Mouse (Mus musculus) neural tube, embryonic 14.5 days (tissue): Measurements from ENCODE around the gene Hist1h2bc. TPM values are rescaled to one million over a fixed set of nuclear protein-coding genes. Genes with fewer than 3 reads are reported as not detected.

Experiments used
- ATAC-seq: fragments of 200-750 bp; cut with Nextera tagmentation; 2 replicates; pipeline ENCODE4 v1.8.0; 2017; ENCODE audit warnings: low read depth, mild to moderate bottlenecking, moderate TSS enrichment, moderate library complexity
- H3K27ac ChIP-seq: fragments of 300-500 bp; sonication (generic); 2 replicates; pipeline ENCODE4 v1.5.1; 2014; ENCODE audit warnings: low read depth, mild to moderate bottlenecking, control low read depth, low read length, moderate library complexity, mixed read lengths
- H3K27me3 ChIP-seq: fragments of 300-500 bp; sonication (generic); 2 replicates; pipeline ENCODE4 v1.6.1; 2014; ENCODE audit warnings: low read length; ENCODE audit not compliant: control insufficient read depth, insufficient read depth
- H3K36me3 ChIP-seq: fragments of 300-500 bp; sonication (generic); 2 replicates; pipeline ENCODE4 v1.6.1; 2014; ENCODE audit warnings: low read length, mixed read lengths; ENCODE audit not compliant: control insufficient read depth, insufficient read depth
- H3K4me1 ChIP-seq: fragments of 300-500 bp; sonication (generic); 2 replicates; pipeline ENCODE4 v1.6.1; 2014; ENCODE audit warnings: low read length; ENCODE audit not compliant: control insufficient read depth, insufficient read depth
- H3K4me2 ChIP-seq: fragments of 300-500 bp; sonication (generic); 2 replicates; pipeline ENCODE4 v1.6.1; 2014; ENCODE audit warnings: mild to moderate bottlenecking, low read depth, low read length, control low read depth
- H3K4me3 ChIP-seq: fragments of 300-500 bp; sonication (generic); 2 replicates; pipeline ENCODE4 v1.5.1; 2014; ENCODE audit warnings: low read depth, low read length, control low read depth, mixed read lengths
- H3K9ac ChIP-seq: fragments of 300-500 bp; sonication (generic); replicated peaks from 2 replicates; pipeline ENCODE4 v1.6.1; 2014; ENCODE audit warnings: low read depth, mild to moderate bottlenecking, control low read depth, low read length, mixed read lengths
- H3K9me3 ChIP-seq: fragments of 300-500 bp; sonication (generic); 2 replicates; pipeline ENCODE4 v1.6.1; 2016; ENCODE audit warnings: low read length; ENCODE audit not compliant: control insufficient read depth
- WGBS: fragments of 180-500 bp; shearing (Covaris S2); extraction: QIAGEN DNeasy Blood & Tissue Kit; methylation state at CpG from one replicate; pipeline ENCODE4 v1.1.7; 2014; 5-methylcytosine and 5-hydroxymethylcytosine counted together
- polyA plus RNA-seq: library from polyadenylated mRNA; unstranded; fragments of >200 nt; fragmentation: Nextera tagmentation; extraction: Ambion mirVana; gene quantifications from 2 replicates; pipeline ENCODE4 v1.2.1, GENCODE M21; 2014

The Hist1h2bc gene
- polyA plus RNA-seq, 1 experiment from 2014 or later = 11.6 TPM

GRCm38 (mm10) chr13:23685966-23686365 lies 2.0 kb downstream of the Hist1h2bc start:
- Histone ChIP-seq H3K9ac (no peak overlapping the region; the same call in 1 of the 2 replicates), H3K27ac (no peak overlapping the region; the same call in 1 of the 2 replicates)
- WGBS = 64% methylated on average over 4 of the region's 4 CpGs

GRCm38 (mm10) chr13:23687181-23687580 lies 3.2 kb downstream of the Hist1h2bc start:
- Histone ChIP-seq H3K4me3 (no peak overlapping the region), H3K36me3 (no peaks in the 10 kb centered on the region), H3K9me3 (no peaks in the 10 kb centered on the region), H3K4me1 (peaks cover 14% of the 10 kb centered on the region; the same call in 1 of the 2 replicates), H3K9ac (no peak overlapping the region), H3K27ac (no peak overlapping the region), H3K4me2 (no peak overlapping the region), H3K27me3 (no peaks in the 10 kb centered on the region)
- no peak for ATAC-seq
- 87% methylated on average over 4 of the region's 4 CpGs for WGBS

More at GRCm38 (mm10) chr13:23685966-23686365, 2.0 kb downstream of the Hist1h2bc start:
- H3K9me3 ChIP-seq = no peaks in the 10 kb centered on the region
- no peak for ATAC-seq
- H3K4me1 ChIP-seq = peaks cover 14% of the 10 kb centered on the region; the same call in 1 of the 2 replicates
- no peaks in the 10 kb centered on the region for H3K36me3 ChIP-seq
- H3K4me3 ChIP-seq = peak overlapping the region; percentile 51; the same call in 1 of the 2 replicates
- no peaks in the 10 kb centered on the region for H3K27me3 ChIP-seq
- H3K4me2 ChIP-seq = peak overlapping the region; percentile 77

GRCm38 (mm10) chr13:23687907-23688306 lies 3.9 kb downstream of the Hist1h2bc start:
- Histone ChIP-seq H3K27me3 (no peaks in the 10 kb centered on the region), H3K4me2 (no peak overlapping the region), H3K4me1 (peaks cover 11% of the 10 kb centered on the region; the same call in 1 of the 2 replicates), H3K36me3 (no peaks in the 10 kb centered on the region), H3K4me3 (no peak overlapping the region), H3K9ac (no peak overlapping the region), H3K9me3 (no peaks in the 10 kb centered on the region), H3K27ac (no peak overlapping the region)
- WGBS = 98% methylated on average over 7 of the region's 7 CpGs
- no peak for ATAC-seq

- no peaks in the 10 kb centered on the region for H3K27me3 ChIP-seq
- no peak overlapping the region for H3K27ac ChIP-seq
- no peaks in the 10 kb centered on the region for H3K36me3 ChIP-seq
- H3K4me3 ChIP-seq = no peak overlapping the region
- no peak overlapping the region for H3K9ac ChIP-seq
- H3K4me2 ChIP-seq = no peak overlapping the region
- H3K4me1 ChIP-seq = peaks cover 8% of the 10 kb centered on the region; the same call in 1 of the 2 replicates
- ATAC-seq = no peak
- WGBS = 94% methylated on average over 2 of the region's 2 CpGs
- no peaks in the 10 kb centered on the region for H3K9me3 ChIP-seq
Observed at GRCm38 (mm10) chr13:23688956-23689355, 5.0 kb downstream of the Hist1h2bc start.

GRCm38 (mm10) chr13:23689459-23689858 lies 5.5 kb downstream of the Hist1h2bc start:
- no peaks in the 10 kb centered on the region for H3K27me3 ChIP-seq
- WGBS = 84% methylated on average over 2 of the region's 2 CpGs
- H3K9ac ChIP-seq = no peak overlapping the region

GRCm38 (mm10) chr13:23693856-23694440 lies 9.9 kb downstream of the Hist1h2bc start:
- no peaks in the 10 kb centered on the region for H3K27me3 ChIP-seq
- no peak overlapping the region for H3K27ac ChIP-seq
- 88% methylated on average over 6 of the region's 6 CpGs for WGBS
- H3K4me2 ChIP-seq = no peak overlapping the region
- peaks cover 3% of the 10 kb centered on the region; the same call in 1 of the 2 replicates for H3K4me1 ChIP-seq
- no peak overlapping the region for H3K4me3 ChIP-seq
- no peak for ATAC-seq
- no peaks in the 10 kb centered on the region for H3K36me3 ChIP-seq
- no peak overlapping the region for H3K9ac ChIP-seq
- H3K9me3 ChIP-seq = no peaks in the 10 kb centered on the region

More at GRCm38 (mm10) chr13:23689459-23689858, 5.5 kb downstream of the Hist1h2bc start:
- Histone ChIP-seq H3K4me1 (peaks cover 8% of the 10 kb centered on the region; the same call in 1 of the 2 replicates), H3K27ac (no peak overlapping the region), H3K4me3 (no peak overlapping the region), H3K36me3 (no peaks in the 10 kb centered on the region), H3K4me2 (no peak overlapping the region), H3K9me3 (no peaks in the 10 kb centered on the region)
- no peak for ATAC-seq

- Histone ChIP-seq H3K9me3 (no peaks in the 10 kb centered on the region), H3K4me3 (no peak overlapping the region), H3K27me3 (no peaks in the 10 kb centered on the region), H3K4me2 (no peak overlapping the region), H3K4me1 (peaks cover 3% of the 10 kb centered on the region; the same call in 1 of the 2 replicates), H3K27ac (no peak overlapping the region), H3K9ac (no peak overlapping the region), H3K36me3 (no peaks in the 10 kb centered on the region)
- no peak for ATAC-seq
- WGBS = 96% methylated on average over 9 of the region's 9 CpGs
Observed at GRCm38 (mm10) chr13:23694956-23695355, 11.0 kb downstream of the Hist1h2bc start.

- WGBS = 47% methylated on average over 13 of the region's 13 CpGs
- H3K27me3 ChIP-seq = no peaks in the 10 kb centered on the region
- no peaks in the 10 kb centered on the region for H3K9me3 ChIP-seq
- no peaks in the 10 kb centered on the region for H3K36me3 ChIP-seq
- ATAC-seq = no peak
- H3K27ac ChIP-seq = no peak within 1 kb of the TSS
- H3K4me3 ChIP-seq = no peak within 1 kb of the TSS
- peaks cover 3% of the 10 kb centered on the region; the same call in 1 of the 2 replicates for H3K4me1 ChIP-seq
- no peak within 1 kb of the TSS for H3K4me2 ChIP-seq
- no peak within 1 kb of the TSS for H3K9ac ChIP-seq
Observed at GRCm38 (mm10) chr13:23695514-23695913, 11.5 kb downstream of the Hist1h2bc start, which contains the start of gene Hist1h1t. Gene Hist1h1t, plus strand, starts transcription at chr13:23695814.

GRCm38 (mm10) chr13:23696061-23696474 lies 12.1 kb downstream of the Hist1h2bc start:
- Histone ChIP-seq H3K4me1 (peaks cover 3% of the 10 kb centered on the region; the same call in 1 of the 2 replicates), H3K4me3 (no peak overlapping the region), H3K36me3 (no peaks in the 10 kb centered on the region), H3K9ac (no peak overlapping the region), H3K9me3 (no peaks in the 10 kb centered on the region), H3K27ac (no peak overlapping the region), H3K4me2 (no peak overlapping the region), H3K27me3 (no peaks in the 10 kb centered on the region)
- no peak for ATAC-seq
- WGBS = 54% methylated on average over 15 of the region's 15 CpGs
